Mouse (Mus musculus) kidney, embryonic 14.5 days (tissue): ENCODE data around the gene Sprn. TPM values are rescaled to one million over a fixed set of nuclear protein-coding genes. Genes with fewer than 3 reads are reported as not detected.

Experiments used
- ATAC-seq: fragments of 200-750 bp; cut with Nextera tagmentation; 2 replicates; pipeline ENCODE4 v1.8.0; 2017; ENCODE audit warnings: moderate number of reproducible peaks, mild to moderate bottlenecking, moderate TSS enrichment, moderate library complexity; ENCODE audit not compliant: low FRiP score, low TSS enrichment
- H3K27ac ChIP-seq: fragments of 300-500 bp; sonication (generic); 2 replicates; pipeline ENCODE4 v1.5.1; 2014; ENCODE audit warnings: low read depth, mild to moderate bottlenecking, low read length, moderate library complexity, mixed read lengths
- H3K27me3 ChIP-seq: fragments of 300-500 bp; sonication (generic); 2 replicates; pipeline ENCODE4 v1.6.1; 2014; ENCODE audit warnings: mild to moderate bottlenecking, low read length; ENCODE audit not compliant: control insufficient read depth, insufficient read depth
- H3K36me3 ChIP-seq: fragments of 300-500 bp; sonication (generic); 2 replicates; pipeline ENCODE4 v1.6.1; 2014; ENCODE audit warnings: low read length, mixed read lengths; ENCODE audit not compliant: control insufficient read depth, insufficient read depth
- H3K4me1 ChIP-seq: fragments of 300-500 bp; sonication (generic); 2 replicates; pipeline ENCODE4 v1.6.1; 2014; ENCODE audit warnings: low read length, mixed read lengths; ENCODE audit not compliant: control insufficient read depth, insufficient read depth
- H3K4me2 ChIP-seq: fragments of 300-500 bp; sonication (generic); replicated peaks from 2 replicates; pipeline ENCODE4 v1.6.1; 2014; ENCODE audit warnings: low read depth, mild to moderate bottlenecking, low read length
- H3K4me3 ChIP-seq: fragments of 300-500 bp; sonication (generic); 2 replicates; pipeline ENCODE4 v1.5.1; 2014; ENCODE audit warnings: mild to moderate bottlenecking, low read length
- H3K9ac ChIP-seq: fragments of 300-500 bp; sonication (generic); 2 replicates; pipeline ENCODE4 v1.6.1; 2014; ENCODE audit warnings: low read depth, mild to moderate bottlenecking, low read length, moderate library complexity
- H3K9me3 ChIP-seq: fragments of 300-500 bp; sonication (generic); 2 replicates; pipeline ENCODE4 v1.6.1; 2016; ENCODE audit warnings: low read length; ENCODE audit not compliant: control insufficient read depth
- WGBS: fragments of 180-500 bp; shearing (Covaris S2); extraction: QIAGEN DNeasy Blood & Tissue Kit; methylation state at CpG from one replicate; pipeline ENCODE4 v1.1.7; 2014; 5-methylcytosine and 5-hydroxymethylcytosine counted together
- polyA plus RNA-seq: library from polyadenylated mRNA; unstranded; fragments of >200 nt; fragmentation: Nextera tagmentation; extraction: Ambion mirVana; gene quantifications from 2 replicates; pipeline ENCODE4 v1.2.1, GENCODE M21; 2014

The Sprn gene
- polyA plus RNA-seq, 1 experiment from 2014 or later, result 0.14 TPM

DNA sequence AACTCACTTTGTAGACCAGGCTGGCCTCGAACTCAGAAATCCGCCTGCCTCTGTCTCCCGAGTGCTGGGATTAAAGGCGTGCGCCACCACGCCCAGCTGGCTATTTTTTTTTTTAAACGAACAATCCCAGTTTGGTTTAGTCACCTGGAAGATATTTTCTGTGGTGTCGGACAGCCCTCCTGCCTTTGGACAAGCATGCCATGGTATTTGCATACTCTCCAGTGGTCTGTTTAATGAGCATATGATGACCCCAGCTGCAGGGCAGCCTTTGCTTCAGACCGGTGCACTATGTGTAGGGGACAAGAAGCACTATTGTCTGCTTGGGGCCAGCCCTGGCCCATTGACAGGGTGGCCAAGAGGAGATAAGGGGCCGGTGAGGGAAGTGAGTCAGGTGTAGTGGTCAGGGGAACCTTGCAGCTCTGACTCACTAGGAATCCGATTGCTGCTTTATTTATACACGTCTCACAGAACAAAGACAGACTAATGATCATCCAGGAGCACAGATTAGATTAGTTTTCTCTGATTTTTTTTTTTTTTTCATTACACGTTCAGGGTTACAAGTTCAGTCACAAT, 33.3 kb downstream of the Sprn start:
- H3K9ac ChIP-seq, result no peak overlapping the region
- H3K4me1 ChIP-seq, result peaks cover 4% of the 10 kb centered on the region; the same call in 1 of the 2 replicates
- no peak for ATAC-seq
- no peaks in the 10 kb centered on the region for H3K36me3 ChIP-seq
- WGBS, result 85% methylated on average over 13 of the region's 13 CpGs
- H3K9me3 ChIP-seq, result no peaks in the 10 kb centered on the region
- H3K27ac ChIP-seq, result no peak overlapping the region
- no peak overlapping the region for H3K4me2 ChIP-seq
- no peak overlapping the region for H3K4me3 ChIP-seq
- H3K27me3 ChIP-seq, result no peaks in the 10 kb centered on the region

GRCm38 (mm10) chr7:140120484-140120883, 34.2 kb downstream of the Sprn start:
- no peak for ATAC-seq
- 89% methylated on average over 2 of the region's 2 CpGs for WGBS
- Histone ChIP-seq H3K9ac (no peak overlapping the region), H3K36me3 (no peaks in the 10 kb centered on the region), H3K4me1 (peaks cover 4% of the 10 kb centered on the region; the same call in 1 of the 2 replicates), H3K9me3 (no peaks in the 10 kb centered on the region), H3K4me3 (no peak overlapping the region), H3K27me3 (no peaks in the 10 kb centered on the region), H3K27ac (no peak overlapping the region), H3K4me2 (no peak overlapping the region)

DNA sequence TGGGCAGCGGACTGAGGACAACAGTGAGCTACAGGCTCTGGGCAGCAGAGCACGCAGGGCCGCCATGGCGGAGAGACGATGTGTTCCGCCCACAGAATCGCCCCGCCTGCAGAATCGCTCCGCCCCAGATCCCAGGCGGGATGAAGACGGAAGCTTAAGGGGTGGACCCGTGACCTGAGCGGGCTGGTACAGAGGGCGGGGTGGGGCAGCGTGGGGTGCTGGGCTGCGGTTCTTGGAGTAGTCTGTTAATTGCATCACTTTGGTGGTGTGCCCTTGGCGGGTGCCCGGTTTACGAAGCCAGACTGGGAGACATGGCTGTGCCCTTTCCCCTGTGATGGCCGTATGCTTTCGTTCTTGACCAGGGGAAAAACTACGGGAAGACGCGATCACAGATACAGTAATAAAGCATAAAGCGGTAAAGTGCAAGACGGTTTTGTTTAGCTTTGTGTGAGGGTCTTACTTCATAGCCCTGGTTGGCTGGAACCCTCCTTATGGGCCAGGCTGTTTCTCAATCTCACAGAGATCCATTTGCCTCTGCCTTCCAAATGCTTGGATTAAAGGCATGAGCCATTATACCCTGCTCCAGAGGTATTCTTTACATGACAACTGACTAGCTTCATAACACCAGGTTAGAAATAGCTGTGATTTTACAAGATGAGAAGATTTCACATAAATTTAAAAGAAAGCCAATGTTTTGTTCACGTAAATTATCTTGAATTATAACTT, 38.2 kb downstream of the Sprn start, which contains the start of gene Echs1:
Echs1 (minus strand) TSS at position 148 of the 726 bp plus-strand sequence.
- peak; percentile 96 for ATAC-seq
- 4% methylated on average over 28 of the region's 28 CpGs for WGBS
- Histone ChIP-seq H3K36me3 (peaks cover 14% of the 10 kb centered on the region), H3K4me3 (peak within 1 kb of the TSS; percentile 81), H3K4me1 (no peaks in the 10 kb centered on the region), H3K27me3 (no peaks in the 10 kb centered on the region), H3K9me3 (no peaks in the 10 kb centered on the region), H3K4me2 (peak within 1 kb of the TSS; percentile 70), H3K9ac (peak within 1 kb of the TSS; percentile 81), H3K27ac (peak within 1 kb of the TSS; percentile 88)

- ATAC-seq, result peak; percentile 75
- Histone ChIP-seq H3K9me3 (no peaks in the 10 kb centered on the region), H3K27ac (peak within 1 kb of the TSS; percentile 88), H3K27me3 (no peaks in the 10 kb centered on the region), H3K4me2 (peak within 1 kb of the TSS; percentile 70), H3K4me3 (peak within 1 kb of the TSS; percentile 81), H3K9ac (peak within 1 kb of the TSS; percentile 81), H3K4me1 (no peaks in the 10 kb centered on the region), H3K36me3 (peaks cover 20% of the 10 kb centered on the region)
- 1% methylated on average over 23 of the region's 23 CpGs for WGBS
Observed at GRCm38 (mm10) chr7:140115583-140116328, 38.9 kb downstream of the Sprn start, which contains the start of gene Paox. Gene Paox, plus strand, starts transcription at chr7:140115799.

- WGBS, result 80% methylated on average over 3 of the region's 3 CpGs
- H3K36me3 ChIP-seq, result peaks cover 57% of the 10 kb centered on the region
Observed at GRCm38 (mm10) chr7:140111943-140112342, 42.7 kb downstream of the Sprn start.

DNA sequence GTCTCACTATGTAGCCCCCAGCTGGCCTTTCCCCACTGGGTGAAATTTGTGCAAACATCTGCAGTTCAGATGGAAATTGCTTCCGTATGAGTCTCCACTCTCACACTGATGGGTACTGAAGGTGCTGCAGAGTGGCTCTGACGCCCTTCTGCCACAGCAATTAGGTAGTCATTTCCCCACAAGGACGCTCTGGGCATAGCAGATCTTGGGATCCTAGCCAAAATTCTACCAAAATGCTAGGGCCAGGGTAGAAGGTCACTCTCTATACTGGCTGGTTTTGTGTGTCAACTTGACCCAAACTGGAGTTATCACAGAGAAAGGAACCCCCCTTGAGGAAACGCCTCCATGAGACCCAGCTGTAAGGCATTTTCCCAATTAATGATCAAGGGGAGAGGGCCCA, 50.7 kb downstream of the Sprn start:
- H3K9me3 ChIP-seq, result no peaks in the 10 kb centered on the region
- 68% methylated on average over 4 of the region's 4 CpGs for WGBS
- ATAC-seq, result no peak

More at GRCm38 (mm10) chr7:140111943-140112342, 42.7 kb downstream of the Sprn start:
- ATAC-seq, result no peak
- Histone ChIP-seq H3K27me3 (no peaks in the 10 kb centered on the region), H3K9me3 (no peaks in the 10 kb centered on the region), H3K4me1 (no peaks in the 10 kb centered on the region), H3K9ac (no peak overlapping the region), H3K4me2 (no peak overlapping the region), H3K27ac (no peak overlapping the region), H3K4me3 (no peak overlapping the region)

GRCm38 (mm10) chr7:140101993-140102860, 52.5 kb downstream of the Sprn start, which contains the start of gene Fuom:
Gene Fuom, minus strand, starts transcription at chr7:140102441.
- Histone ChIP-seq H3K9ac (peak within 1 kb of the TSS; percentile 40), H3K27me3 (no peaks in the 10 kb centered on the region), H3K36me3 (peaks cover 18% of the 10 kb centered on the region), H3K4me1 (peaks cover 7% of the 10 kb centered on the region; the same call in 1 of the 2 replicates), H3K4me2 (peak within 1 kb of the TSS; percentile 55), H3K9me3 (no peaks in the 10 kb centered on the region), H3K4me3 (peak within 1 kb of the TSS; percentile 36), H3K27ac (no peak within 1 kb of the TSS)
- peak; percentile 94 for ATAC-seq
- 1% methylated on average over 30 of the region's 30 CpGs for WGBS

More for the DNA sequence above, 50.7 kb downstream of the Sprn start:
- H3K4me1 ChIP-seq, result peaks cover 7% of the 10 kb centered on the region; the same call in 1 of the 2 replicates
- H3K9ac ChIP-seq, result no peak overlapping the region
- H3K27ac ChIP-seq, result no peak overlapping the region
- peaks cover 36% of the 10 kb centered on the region for H3K36me3 ChIP-seq
- no peak overlapping the region for H3K4me2 ChIP-seq
- no peaks in the 10 kb centered on the region for H3K27me3 ChIP-seq
- H3K4me3 ChIP-seq, result no peak overlapping the region

DNA sequence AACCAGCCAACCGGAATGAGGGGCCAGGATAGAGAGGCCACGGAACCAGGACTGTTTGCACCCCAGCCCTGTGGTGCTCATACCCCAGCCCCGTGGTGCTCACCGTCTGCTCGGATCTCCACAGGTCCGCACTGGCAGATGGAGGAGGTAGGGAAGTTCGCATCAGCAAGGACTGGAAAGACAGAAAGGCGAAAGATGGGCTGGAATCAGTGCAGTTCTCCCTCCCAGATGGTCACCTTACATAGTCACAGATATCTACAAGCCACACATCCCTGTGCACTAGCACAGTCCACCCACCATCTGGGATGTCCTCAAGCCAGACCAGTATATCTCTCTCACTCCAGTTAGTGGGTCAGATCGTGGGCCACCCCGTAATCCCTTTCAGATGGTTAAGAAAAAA, 53.2 kb downstream of the Sprn start:
- Histone ChIP-seq H3K4me3 (peak overlapping the region; percentile 36), H3K27ac (no peak overlapping the region), H3K36me3 (peaks cover 13% of the 10 kb centered on the region), H3K9ac (peak overlapping the region; percentile 40; the same call in 1 of the 2 replicates), H3K9me3 (no peaks in the 10 kb centered on the region), H3K4me2 (peak overlapping the region; percentile 55), H3K27me3 (no peaks in the 10 kb centered on the region), H3K4me1 (peaks cover 7% of the 10 kb centered on the region; the same call in 1 of the 2 replicates)
- 73% methylated on average over 10 of the region's 10 CpGs for WGBS
- ATAC-seq, result 0 out of 2 replicates have a peak, but pooled peaks have one; percentile 25
